Mouse (Mus musculus) midbrain, embryonic 13.5 days (tissue): ENCODE measurements around the gene Aagab. TPM values are rescaled to one million over a fixed set of nuclear protein-coding genes. Genes with fewer than 3 reads are reported as not detected.

Experiments
- ATAC-seq: fragments of 200-750 bp; cut with Nextera tagmentation; 2 replicates; pipeline ENCODE4 v1.8.0; 2017; ENCODE audit warnings: mild to moderate bottlenecking, moderate TSS enrichment, moderate library complexity
- H3K27ac ChIP-seq: fragments of 300-500 bp; sonication (generic); 2 replicates; pipeline ENCODE4 v1.5.1; 2015; ENCODE audit warnings: inconsistent platforms, mild to moderate bottlenecking, moderate library complexity
- H3K27me3 ChIP-seq: fragments of 300-500 bp; sonication (generic); 2 replicates; pipeline ENCODE4 v1.6.1; 2015; ENCODE audit warnings: mild to moderate bottlenecking, inconsistent platforms
- H3K36me3 ChIP-seq: fragments of 300-500 bp; sonication (generic); 2 replicates; pipeline ENCODE4 v1.6.1; 2015; ENCODE audit warnings: mild to moderate bottlenecking, inconsistent platforms
- H3K4me1 ChIP-seq: fragments of 300-500 bp; sonication (generic); replicated peaks from 2 replicates; pipeline ENCODE4 v1.6.1; 2015; ENCODE audit warnings: inconsistent platforms
- H3K4me2 ChIP-seq: fragments of 300-500 bp; sonication (generic); replicated peaks from 2 replicates; pipeline ENCODE4 v1.6.1; 2015; ENCODE audit warnings: moderate library complexity, mild to moderate bottlenecking, inconsistent platforms
- H3K4me3 ChIP-seq: fragments of 300-500 bp; sonication (generic); replicated peaks from 2 replicates; pipeline ENCODE4 v1.5.1; 2015; ENCODE audit warnings: mild to moderate bottlenecking, inconsistent platforms
- H3K9ac ChIP-seq: fragments of 300-500 bp; sonication (generic); replicated peaks from 2 replicates; pipeline ENCODE4 v1.6.1; 2015; ENCODE audit warnings: mild to moderate bottlenecking, inconsistent platforms
- H3K9me3 ChIP-seq: fragments of 300-500 bp; sonication (generic); 2 replicates; pipeline ENCODE4 v1.6.1; 2016; ENCODE audit warnings: mild to moderate bottlenecking, inconsistent platforms
- WGBS: fragments of 180-500 bp; shearing (Covaris S2); methylation state at CpG from one replicate; pipeline ENCODE4 v1.1.7; 2015; 5-methylcytosine and 5-hydroxymethylcytosine counted together
- polyA plus RNA-seq: library from polyadenylated mRNA; unstranded; fragments of >200 nt; fragmentation: Nextera tagmentation; extraction: Ambion mirVana; gene quantifications from 2 replicates; pipeline ENCODE4 v1.2.1, GENCODE M21; 2015

Aagab gene
- polyA plus RNA-seq, 1 experiment from 2014 or later = 60.0 TPM

DNA sequence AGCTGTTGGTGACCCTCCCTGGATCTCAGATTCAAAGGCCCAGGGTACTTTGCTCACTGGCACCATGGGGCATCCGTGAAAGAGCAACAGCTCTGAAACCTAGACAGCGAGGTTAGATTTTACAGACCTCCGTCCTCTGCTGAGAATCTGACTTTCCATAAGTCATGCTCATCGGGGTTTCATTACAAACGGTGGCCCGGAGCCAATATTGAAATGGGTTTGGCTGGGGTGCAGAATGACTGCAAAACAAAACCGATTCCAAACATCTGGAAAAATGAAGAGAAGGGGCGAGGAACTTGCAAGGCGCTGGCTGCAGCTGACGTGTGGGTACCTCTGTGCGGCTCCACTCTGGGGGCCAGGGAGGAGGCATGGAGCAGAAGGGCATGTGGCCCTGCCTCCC is 49.1 kb downstream of the Aagab start:
- 84% methylated on average over 11 of the region's 11 CpGs for WGBS
- Histone ChIP-seq H3K36me3 (peaks cover 20% of the 10 kb centered on the region), H3K4me1 (peaks cover 44% of the 10 kb centered on the region), H3K4me3 (no peak overlapping the region), H3K27me3 (no peaks in the 10 kb centered on the region), H3K9me3 (no peaks in the 10 kb centered on the region), H3K4me2 (no peak overlapping the region), H3K9ac (no peak overlapping the region), H3K27ac (no peak overlapping the region)
- ATAC-seq = no peak

DNA sequence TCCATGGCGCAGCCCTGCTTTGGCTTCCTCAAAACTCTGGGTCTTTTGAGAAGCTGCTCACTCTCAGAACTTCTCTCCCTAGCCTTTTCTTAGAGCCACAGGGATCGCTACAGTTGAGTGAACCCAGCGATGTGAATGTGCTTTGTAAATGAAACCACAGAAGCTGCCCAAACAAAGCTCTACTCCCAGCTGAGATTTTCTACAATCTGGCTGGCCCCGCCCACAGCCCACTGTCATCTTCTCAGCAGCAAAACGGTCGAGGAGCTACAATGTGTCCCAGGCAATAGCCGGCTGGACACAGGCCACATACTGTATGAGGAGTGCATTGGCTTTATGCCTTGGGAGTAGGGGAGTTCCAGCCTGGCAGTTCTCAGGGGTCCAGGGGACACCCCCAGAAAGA is 51.2 kb downstream of the Aagab start:
- Histone ChIP-seq H3K27me3 (no peaks in the 10 kb centered on the region), H3K9me3 (no peaks in the 10 kb centered on the region), H3K36me3 (peaks cover 10% of the 10 kb centered on the region), H3K4me3 (no peak overlapping the region), H3K4me2 (no peak overlapping the region), H3K9ac (no peak overlapping the region), H3K27ac (peak overlapping the region; percentile 56), H3K4me1 (peaks cover 45% of the 10 kb centered on the region)
- 0 out of 2 replicates have a peak, but pooled peaks have one; percentile 25 for ATAC-seq
- 10% methylated on average over 7 of the region's 7 CpGs for WGBS

DNA sequence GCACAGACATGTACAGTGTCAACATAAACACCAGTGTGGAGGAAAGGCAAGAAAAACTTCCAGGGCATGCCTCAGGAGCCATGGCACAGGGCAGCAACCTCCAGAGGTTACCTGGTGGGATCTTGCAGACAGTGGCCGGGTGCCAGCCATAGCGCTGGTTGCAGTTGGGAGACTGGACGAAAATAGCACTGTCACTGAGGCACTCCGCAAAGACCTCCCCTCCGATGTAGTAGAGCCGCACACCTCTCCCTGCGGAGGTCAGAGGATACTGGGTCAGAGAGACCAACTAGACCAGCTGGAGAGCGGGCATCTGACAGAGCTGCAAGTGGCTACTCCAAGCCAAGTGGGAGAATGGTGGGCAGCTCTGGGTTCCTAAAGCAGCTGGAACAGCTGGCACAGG is 52.1 kb downstream of the Aagab start:
- Histone ChIP-seq H3K4me3 (no peak overlapping the region), H3K36me3 (peaks cover 6% of the 10 kb centered on the region), H3K9me3 (no peaks in the 10 kb centered on the region), H3K27ac (no peak overlapping the region; the same call in 1 of the 2 replicates), H3K4me2 (no peak overlapping the region), H3K9ac (no peak overlapping the region), H3K27me3 (no peaks in the 10 kb centered on the region), H3K4me1 (peaks cover 52% of the 10 kb centered on the region)
- 93% methylated on average over 8 of the region's 8 CpGs for WGBS
- no peak for ATAC-seq

DNA sequence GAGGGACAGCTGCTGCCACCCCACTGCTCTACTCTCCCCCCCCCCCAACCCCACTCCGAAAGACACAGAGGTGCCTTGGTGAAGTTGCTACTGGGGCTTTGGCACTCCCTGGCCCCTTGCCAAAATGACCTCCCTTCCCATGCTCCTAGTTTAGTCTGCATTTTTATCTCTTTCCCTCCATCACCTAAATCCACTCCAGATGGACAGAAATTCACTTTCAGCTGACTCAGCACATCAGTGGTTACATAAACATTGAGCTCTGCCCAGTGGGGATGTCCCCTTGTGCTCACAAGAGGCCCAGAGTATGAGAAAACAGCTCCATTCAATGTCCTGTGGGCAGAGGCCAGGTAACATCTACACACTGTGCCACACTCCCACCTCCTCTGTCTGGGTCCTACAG is 52.6 kb downstream of the Aagab start:
- Histone ChIP-seq H3K27ac (no peak overlapping the region; the same call in 1 of the 2 replicates), H3K27me3 (no peaks in the 10 kb centered on the region), H3K36me3 (peaks cover 4% of the 10 kb centered on the region; the same call in 1 of the 2 replicates), H3K4me1 (peaks cover 52% of the 10 kb centered on the region), H3K9me3 (no peaks in the 10 kb centered on the region), H3K4me2 (no peak overlapping the region), H3K9ac (no peak overlapping the region), H3K4me3 (no peak overlapping the region)
- no peak for ATAC-seq
- WGBS = 63% methylated on average over 1 of the region's 1 CpGs

DNA sequence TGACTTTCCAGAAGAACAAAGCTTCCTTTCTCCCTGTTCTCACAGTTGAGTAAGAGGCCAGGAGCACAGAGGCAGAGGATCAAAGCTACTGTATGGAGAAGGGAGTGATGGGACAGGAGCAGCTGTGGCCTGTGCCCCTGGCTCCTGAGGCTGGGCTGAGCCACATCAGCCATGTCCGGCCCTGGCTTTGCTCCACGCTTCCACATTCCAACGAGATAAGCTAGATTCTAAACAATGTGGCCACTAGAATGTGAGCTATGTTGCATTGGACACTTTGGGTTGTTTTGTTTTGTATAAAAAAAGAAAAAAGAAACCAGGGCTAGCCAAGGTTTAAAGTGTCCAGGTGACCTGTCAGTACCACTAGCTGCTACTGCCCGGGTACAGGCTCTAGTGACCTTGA is 54.7 kb downstream of the Aagab start:
- no peak for ATAC-seq
- Histone ChIP-seq H3K36me3 (peaks cover 10% of the 10 kb centered on the region), H3K9ac (no peak overlapping the region), H3K9me3 (no peaks in the 10 kb centered on the region), H3K4me2 (no peak overlapping the region), H3K27ac (no peak overlapping the region), H3K4me3 (no peak overlapping the region), H3K27me3 (no peaks in the 10 kb centered on the region), H3K4me1 (peaks cover 38% of the 10 kb centered on the region)
- WGBS = 86% methylated on average over 4 of the region's 4 CpGs

DNA sequence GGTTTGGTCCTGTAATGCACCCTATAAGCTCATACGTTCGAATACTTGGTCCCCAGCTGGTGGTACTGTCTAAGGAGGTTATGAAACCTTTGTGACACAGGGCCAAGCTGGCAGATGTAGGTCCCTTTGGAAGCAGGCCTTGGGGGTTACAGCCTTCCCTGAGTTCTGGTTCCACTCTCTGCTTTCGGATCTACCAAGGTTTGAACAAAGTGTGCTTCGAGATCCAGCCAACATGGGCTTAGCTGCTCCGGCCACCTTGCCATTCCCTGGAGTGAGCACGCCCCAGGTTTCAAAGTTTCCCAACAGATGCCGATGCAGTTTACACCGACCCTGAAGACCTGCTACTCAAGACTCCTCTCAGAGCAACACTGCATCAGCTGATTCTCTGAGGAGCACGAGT is 56.0 kb downstream of the Aagab start:
- Histone ChIP-seq H3K27me3 (no peaks in the 10 kb centered on the region), H3K4me3 (no peak overlapping the region), H3K9ac (no peak overlapping the region), H3K36me3 (peaks cover 13% of the 10 kb centered on the region; the same call in 1 of the 2 replicates), H3K4me2 (no peak overlapping the region), H3K27ac (no peak overlapping the region), H3K9me3 (no peaks in the 10 kb centered on the region), H3K4me1 (peaks cover 30% of the 10 kb centered on the region)
- 94% methylated on average over 9 of the region's 9 CpGs for WGBS
- ATAC-seq = no peak

DNA sequence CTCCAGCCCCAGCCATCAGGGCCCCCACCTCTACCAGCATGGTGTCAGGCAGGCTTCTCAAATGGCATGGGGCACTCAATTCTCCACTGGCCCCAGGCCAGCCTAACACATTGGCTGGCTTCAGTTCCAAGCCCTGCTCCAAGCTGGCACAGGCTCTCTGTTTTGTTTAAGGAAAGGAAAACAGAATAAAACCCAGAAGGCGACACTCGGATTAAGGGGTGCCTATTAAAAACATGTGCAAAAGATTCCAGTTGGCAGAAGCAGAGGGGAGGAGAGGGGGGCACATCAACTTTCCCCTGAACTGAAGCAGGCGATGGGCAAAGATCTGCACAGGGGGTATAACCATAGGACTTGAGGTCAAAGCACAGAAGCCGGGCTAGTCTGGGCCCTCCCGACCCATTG is 56.5 kb downstream of the Aagab start:
- no peaks in the 10 kb centered on the region for H3K9me3 ChIP-seq
- 73% methylated on average over 5 of the region's 5 CpGs for WGBS
- H3K9ac ChIP-seq = no peak overlapping the region
- 0 out of 2 replicates have a peak, but pooled peaks have one; percentile 38 for ATAC-seq
- H3K36me3 ChIP-seq = peaks cover 14% of the 10 kb centered on the region; the same call in 1 of the 2 replicates
- H3K27me3 ChIP-seq = no peaks in the 10 kb centered on the region
- no peak overlapping the region for H3K4me2 ChIP-seq
- no peak overlapping the region for H3K4me3 ChIP-seq
- peaks cover 27% of the 10 kb centered on the region for H3K4me1 ChIP-seq
- peak overlapping the region; percentile 32; the same call in 1 of the 2 replicates for H3K27ac ChIP-seq

DNA sequence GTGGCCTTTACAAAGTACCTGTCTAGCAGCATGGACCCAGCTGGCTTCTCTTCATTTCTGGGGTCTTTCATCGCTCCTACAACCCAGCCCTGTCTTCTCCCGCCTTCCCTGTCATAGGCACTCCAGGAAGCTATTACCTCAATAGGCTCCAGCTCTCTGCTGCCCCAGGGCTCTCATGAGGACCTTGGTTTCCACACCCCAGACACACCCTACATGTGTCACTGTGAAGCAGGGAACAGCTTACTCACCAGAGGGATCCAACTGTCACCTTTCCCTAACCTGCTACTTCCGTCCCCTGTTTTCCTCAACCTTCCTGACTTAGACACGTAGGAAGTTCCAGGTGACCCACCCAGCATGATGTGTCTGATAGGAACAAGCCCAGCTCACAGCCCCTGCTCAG is 57.6 kb downstream of the Aagab start:
- no peaks in the 10 kb centered on the region for H3K27me3 ChIP-seq
- no peak overlapping the region for H3K9ac ChIP-seq
- no peaks in the 10 kb centered on the region for H3K9me3 ChIP-seq
- ATAC-seq = no peak
- H3K4me1 ChIP-seq = peaks cover 25% of the 10 kb centered on the region
- H3K36me3 ChIP-seq = peaks cover 14% of the 10 kb centered on the region; the same call in 1 of the 2 replicates
- no peak overlapping the region for H3K27ac ChIP-seq
- no peak overlapping the region for H3K4me2 ChIP-seq
- no peak overlapping the region for H3K4me3 ChIP-seq
- WGBS = 94% methylated on average over 4 of the region's 4 CpGs

DNA sequence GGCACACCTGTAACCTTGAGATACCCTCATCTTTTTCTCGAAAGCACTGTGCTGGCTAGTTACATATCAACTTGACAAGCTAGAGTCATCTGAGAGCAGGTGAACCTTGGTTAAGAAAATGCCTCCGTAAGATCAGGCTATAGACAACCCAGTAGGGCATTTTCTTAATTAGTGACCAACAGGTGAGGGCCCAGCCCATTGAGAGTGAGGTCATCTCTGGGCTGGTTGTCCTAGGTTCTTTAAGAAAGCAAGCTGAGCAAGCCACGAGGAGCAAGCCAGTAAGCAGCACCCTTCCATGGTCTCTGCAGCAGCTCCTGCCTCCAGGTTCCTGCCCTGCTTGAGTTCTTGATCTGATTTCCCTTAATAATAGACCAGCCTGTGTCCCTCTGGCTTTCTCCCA is 58.2 kb downstream of the Aagab start:
- Histone ChIP-seq H3K27ac (no peak overlapping the region), H3K9me3 (no peaks in the 10 kb centered on the region), H3K36me3 (peaks cover 9% of the 10 kb centered on the region; the same call in 1 of the 2 replicates), H3K4me1 (peaks cover 26% of the 10 kb centered on the region), H3K27me3 (no peaks in the 10 kb centered on the region), H3K4me2 (no peak overlapping the region), H3K9ac (no peak overlapping the region), H3K4me3 (no peak overlapping the region)
- no peak for ATAC-seq
- 91% methylated on average over 3 of the region's 3 CpGs for WGBS

DNA sequence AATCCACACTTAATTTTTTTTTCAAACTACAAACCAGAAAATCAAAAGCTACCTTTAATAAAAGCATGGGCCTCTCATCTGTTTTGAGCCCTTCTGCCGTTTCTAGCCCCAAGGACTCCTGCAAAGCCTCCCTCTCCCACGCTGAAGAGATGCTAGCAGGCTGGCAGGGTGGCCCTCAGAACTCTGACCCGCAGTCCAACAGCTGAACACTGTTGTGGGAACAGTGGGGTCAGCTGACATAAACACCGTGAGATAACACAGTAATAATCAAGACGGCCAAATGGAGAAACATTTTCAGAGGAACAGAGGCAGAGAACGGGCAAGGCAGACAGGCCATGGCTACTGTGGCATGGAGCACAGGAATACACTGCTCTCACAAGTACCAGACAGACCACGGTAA is 60.3 kb downstream of the Aagab start:
- Histone ChIP-seq H3K4me3 (no peak overlapping the region), H3K9ac (no peak overlapping the region), H3K27ac (no peak overlapping the region), H3K9me3 (no peaks in the 10 kb centered on the region), H3K27me3 (no peaks in the 10 kb centered on the region), H3K36me3 (peaks cover 9% of the 10 kb centered on the region; the same call in 1 of the 2 replicates), H3K4me1 (peaks cover 46% of the 10 kb centered on the region), H3K4me2 (no peak overlapping the region)
- no peak for ATAC-seq
- WGBS = 94% methylated on average over 7 of the region's 7 CpGs

DNA sequence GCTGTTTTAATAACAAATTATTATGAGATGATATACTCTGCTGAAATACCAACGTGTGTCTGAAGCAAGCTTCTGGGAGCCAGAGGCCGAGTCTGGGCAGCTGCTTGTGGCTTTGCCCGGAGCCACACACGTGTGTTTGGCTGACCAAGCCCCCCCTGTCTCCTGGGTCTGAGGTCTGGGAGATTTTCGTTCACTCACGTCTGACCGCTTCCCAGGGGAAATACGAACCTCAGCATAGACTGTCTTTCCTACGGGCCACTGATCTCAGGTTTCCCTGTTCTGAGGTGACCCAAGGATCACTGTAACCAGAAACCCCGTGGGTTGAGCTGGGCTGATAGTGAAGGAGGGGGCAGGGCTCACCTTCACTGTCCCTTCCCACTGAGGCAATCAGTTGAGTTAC is 60.8 kb downstream of the Aagab start:
- ATAC-seq = no peak
- H3K4me1 ChIP-seq = peaks cover 51% of the 10 kb centered on the region
- H3K27me3 ChIP-seq = no peaks in the 10 kb centered on the region
- no peaks in the 10 kb centered on the region for H3K9me3 ChIP-seq
- H3K9ac ChIP-seq = no peak overlapping the region
- no peak overlapping the region for H3K27ac ChIP-seq
- H3K36me3 ChIP-seq = peaks cover 9% of the 10 kb centered on the region; the same call in 1 of the 2 replicates
- no peak overlapping the region for H3K4me2 ChIP-seq
- H3K4me3 ChIP-seq = no peak overlapping the region
- 80% methylated on average over 10 of the region's 10 CpGs for WGBS

DNA sequence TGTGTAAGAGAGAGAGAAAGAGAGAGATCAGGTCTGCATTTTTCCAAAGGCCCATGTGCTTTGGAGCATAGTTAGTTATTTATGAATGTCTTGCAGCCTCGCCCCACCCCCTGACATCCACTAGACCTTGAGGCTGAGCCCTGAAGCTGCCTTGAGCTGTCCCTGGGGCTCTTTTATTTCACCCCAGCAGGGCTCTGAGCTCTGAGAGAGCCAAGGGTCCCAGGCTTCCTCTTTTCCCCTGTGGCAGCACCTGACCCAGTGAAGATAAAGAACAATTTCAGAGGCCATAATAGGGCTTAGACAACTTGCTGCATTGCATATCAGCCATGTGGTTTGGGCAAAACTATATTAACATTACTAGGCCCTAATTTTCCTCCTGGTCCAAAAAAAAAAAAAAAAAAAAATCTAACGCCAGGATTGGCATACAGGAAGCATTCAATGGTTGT is 61.9 kb downstream of the Aagab start:
- peaks cover 54% of the 10 kb centered on the region for H3K4me1 ChIP-seq
- H3K9ac ChIP-seq = no peak overlapping the region
- no peaks in the 10 kb centered on the region for H3K27me3 ChIP-seq
- H3K4me3 ChIP-seq = no peak overlapping the region
- H3K27ac ChIP-seq = no peak overlapping the region
- H3K36me3 ChIP-seq = peaks cover 9% of the 10 kb centered on the region; the same call in 1 of the 2 replicates
- ATAC-seq = no peak
- 71% methylated on average over 2 of the region's 2 CpGs for WGBS
- H3K4me2 ChIP-seq = no peak overlapping the region
- no peaks in the 10 kb centered on the region for H3K9me3 ChIP-seq
